Mouse (Mus musculus) gastrocnemius, postnatal 4 days (tissue): ENCODE measurements around the gene Depdc5. TPM values are rescaled to one million over a fixed set of nuclear protein-coding genes. Genes with fewer than 3 reads are reported as not detected.
"Not testable (repeated sequence)": the region's sequence is repeated elsewhere in the genome, so short reads cannot be mapped to it uniquely, and the experiment has no call there.

Source experiments
- DNase-seq, 2 experiments: peaks; one replicate each; pipeline ENCODE4 v3.0.0; 2021 to 2022; ENCODE audit warnings: low spot score in 2 of 2, mixed read lengths in 2 of 2
- total RNA-seq, 2 experiments: library from RNA; stranded (reverse); gene quantifications; 2 replicates each; pipeline ENCODE4 v1.2.3; 2021

The Depdc5 gene
- total RNA-seq, 2 experiments from 2014 or later: 17.8 to 19.5 TPM

DNA sequence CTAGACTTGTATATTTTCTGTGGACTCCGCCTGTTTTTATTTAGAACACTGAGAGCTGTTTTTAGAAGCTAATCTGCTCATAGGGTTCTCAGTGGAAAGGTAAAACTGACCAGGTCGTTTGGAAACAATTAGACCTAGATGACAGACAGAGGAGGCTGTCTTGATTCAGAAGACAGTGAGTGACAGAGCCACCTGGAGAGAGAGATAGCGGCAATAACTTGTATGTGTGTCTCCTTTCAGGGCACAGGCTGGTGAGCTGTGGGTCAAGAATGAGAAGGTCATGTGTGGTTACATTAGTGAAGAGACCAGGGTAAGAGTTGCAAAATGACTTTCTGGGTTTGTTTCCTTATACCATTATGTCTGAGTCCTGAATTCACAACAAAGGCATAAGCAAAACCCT lies 23.2 kb downstream of the Depdc5 start:
- no peak for DNase-seq

DNA sequence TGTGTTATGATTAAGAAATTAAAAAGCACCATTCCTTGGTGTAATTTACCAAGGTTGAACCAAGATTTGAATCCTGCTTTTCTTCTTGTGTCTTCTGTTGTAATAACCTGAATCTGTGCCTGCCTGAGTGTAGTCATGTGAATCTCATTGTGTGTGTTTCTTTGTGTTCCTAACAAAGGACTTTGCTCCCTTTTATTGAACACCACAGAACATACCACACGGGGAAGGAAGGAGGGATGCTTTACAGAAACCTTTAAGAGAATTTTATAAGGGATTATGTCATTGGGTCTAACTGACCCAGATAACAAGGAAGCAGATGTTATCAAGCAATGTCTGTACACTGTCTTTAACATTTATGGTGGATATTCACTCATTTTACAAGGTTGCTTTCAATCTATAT lies 44.0 kb downstream of the Depdc5 start:
- no peak for DNase-seq

DNA sequence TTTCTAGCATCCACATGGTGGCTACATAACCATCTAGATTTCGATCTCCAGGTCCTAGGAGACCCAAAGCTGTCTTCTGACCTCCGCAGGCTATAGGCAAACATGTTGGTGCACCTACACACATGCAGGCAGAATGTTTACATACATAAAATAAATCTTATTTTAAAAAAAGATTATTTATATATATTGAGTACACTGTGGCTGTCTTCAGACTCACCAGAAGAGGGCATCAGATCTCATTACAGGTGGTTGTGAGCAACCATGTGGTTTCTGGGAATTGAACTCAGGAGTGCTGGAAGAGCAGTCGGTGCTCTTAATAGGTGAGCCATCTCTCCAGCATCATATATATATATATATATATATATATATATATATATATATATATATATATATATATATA lies 50.6 kb downstream of the Depdc5 start:
- DNase-seq: no peak

DNA sequence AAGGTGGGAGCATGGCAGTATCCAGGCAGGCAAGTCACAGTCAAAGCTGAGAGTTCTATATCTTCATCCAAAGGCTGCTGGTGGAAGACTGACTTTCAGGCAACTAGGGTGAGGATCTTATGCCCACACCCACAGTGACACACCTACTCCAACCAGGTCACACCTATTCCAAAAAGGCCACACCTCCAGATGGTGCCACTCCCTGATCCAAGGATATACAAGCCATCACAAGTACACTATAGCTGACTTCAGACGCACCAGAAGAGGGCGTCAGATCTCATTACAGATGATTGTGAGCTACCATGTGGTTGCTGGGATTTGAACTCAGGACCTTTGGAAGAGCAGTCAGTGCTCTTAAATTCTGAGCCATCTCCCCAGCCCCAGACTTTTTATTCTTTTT lies 55.8 kb downstream of the Depdc5 start:
- not testable (repeated sequence) for DNase-seq

DNA sequence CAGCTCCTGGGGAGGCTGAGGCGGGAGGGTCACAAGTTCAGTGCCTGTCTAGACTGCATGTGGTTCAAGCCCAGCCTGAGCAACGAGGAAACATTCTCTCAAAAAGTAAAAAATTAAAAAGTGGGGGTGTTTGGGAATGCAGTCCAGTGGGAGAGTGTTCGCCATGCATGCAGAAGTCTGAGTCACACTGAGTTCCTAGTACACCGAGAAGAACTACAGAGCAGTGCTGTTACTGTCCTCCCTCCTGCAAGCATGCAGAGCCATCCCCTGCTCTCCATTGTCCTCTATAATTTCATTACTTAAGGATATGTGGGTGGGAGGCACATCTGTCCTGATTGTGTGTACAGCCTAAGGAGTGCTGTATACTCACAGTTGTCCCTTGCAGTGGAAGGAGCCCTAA lies 59.4 kb downstream of the Depdc5 start:
- DNase-seq: no peak

DNA sequence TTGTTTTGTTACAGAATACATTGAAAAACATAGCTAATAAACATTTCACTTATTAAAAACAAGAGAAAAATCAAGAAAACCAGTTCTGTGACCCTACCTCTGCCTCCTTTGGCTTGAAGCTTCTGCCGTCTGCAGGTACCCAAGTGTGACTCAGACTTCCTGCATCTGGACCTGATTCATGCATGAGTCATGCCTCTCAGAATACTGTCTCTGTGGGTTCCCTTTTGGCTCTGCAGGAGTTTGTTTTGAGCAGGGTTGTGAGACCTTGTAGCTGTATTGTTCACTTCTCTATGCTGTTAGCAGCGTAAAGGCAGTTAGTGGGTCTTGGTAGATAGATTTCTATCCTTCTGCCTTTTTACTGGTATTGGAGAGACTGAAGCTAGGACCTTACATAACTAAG lies 67.3 kb downstream of the Depdc5 start:
- DNase-seq: no peak

DNA sequence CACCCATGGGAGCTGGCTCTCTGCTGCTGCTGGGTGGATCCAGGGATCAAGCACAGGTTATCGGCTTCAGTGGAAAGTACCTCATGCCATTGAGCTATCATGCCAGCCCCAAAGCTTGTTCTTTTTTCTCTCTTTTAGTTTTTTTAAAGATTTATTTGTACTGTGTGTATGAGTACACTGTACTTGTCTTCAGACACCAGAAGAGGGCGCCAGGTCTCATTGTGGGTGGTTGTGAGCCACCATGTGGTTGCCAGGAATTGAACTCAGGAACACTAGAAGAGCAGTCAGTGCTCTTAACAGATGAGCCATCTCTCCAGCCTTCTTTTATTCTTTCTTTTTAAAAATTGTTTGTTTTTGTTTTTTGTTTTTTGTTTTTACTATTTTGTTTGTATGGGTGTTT lies 71.2 kb downstream of the Depdc5 start:
- DNase-seq: no peak

DNA sequence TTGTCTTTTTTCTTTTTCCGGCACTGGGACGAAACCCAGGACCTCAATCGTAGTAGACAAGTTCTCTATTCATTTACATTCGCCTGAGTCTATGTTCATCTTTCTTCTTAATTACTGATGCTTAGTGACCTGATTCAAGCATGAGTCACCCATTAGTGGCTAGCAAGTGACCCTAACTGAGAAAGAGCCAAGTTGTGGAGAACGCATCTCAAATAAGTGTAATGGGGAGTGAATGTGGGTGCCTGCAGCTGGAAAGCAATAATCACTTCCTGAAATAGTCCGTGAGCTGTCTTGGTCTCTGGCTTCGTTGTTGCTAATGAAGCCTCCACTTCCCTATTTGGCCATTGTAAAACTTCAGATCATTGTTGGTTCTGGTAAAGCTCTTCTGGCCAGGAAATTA lies 77.1 kb downstream of the Depdc5 start:
- DNase-seq: no peak

DNA sequence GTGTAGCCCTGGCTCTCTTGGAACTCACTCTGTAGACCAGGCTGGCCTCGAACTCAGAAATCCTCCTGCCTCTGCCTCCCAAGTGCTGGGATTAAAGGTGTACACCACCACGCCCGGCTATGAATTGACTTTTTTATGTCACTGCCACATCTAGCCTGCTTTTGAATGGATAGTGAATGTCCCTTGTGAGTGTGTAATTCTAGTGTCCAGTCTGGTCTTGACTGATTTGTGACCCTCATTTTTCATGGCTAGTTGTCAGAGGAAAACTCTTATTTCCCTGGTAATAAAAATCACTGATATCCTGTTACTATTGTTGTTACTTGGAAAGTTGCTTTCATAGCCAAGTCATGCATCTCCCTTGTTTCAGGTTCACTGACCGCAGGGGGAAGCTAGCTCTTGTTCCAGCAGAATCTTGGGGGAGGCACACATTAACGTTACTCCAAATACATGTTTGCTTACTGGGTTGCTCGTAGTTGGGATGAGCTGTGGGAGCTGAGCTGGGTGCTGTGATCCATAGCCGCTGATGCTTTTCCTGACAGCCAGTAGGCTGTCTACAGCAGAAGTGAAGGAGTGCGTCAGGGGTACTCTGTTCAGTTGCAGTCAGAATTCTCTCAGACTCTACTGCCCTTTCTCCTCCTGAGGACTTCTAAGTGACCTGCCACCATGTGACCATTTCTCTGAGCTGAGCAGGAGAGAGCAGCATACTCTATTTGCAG lies 77.9 kb downstream of the Depdc5 start:
- DNase-seq: no peak

DNA sequence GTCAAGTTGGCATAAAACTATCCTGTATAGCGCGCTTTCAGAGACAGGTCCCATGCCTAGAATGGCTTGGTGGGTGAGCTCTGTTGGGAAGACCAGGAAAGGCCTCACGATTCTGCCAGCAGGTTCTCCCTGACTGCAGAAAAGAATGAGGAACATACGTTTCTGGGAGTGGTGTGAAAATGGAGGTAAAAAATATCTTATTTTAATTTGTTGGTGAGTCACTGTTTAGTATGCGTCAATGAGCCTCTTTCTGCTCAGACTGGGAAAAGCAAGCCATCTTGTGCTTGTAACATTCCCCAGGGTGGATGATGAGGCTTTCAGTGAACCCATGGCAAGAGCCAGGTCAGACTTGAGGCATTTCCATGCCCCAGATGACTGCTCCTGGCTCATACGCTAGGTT lies 86.6 kb downstream of the Depdc5 start:
- no peak for DNase-seq

DNA sequence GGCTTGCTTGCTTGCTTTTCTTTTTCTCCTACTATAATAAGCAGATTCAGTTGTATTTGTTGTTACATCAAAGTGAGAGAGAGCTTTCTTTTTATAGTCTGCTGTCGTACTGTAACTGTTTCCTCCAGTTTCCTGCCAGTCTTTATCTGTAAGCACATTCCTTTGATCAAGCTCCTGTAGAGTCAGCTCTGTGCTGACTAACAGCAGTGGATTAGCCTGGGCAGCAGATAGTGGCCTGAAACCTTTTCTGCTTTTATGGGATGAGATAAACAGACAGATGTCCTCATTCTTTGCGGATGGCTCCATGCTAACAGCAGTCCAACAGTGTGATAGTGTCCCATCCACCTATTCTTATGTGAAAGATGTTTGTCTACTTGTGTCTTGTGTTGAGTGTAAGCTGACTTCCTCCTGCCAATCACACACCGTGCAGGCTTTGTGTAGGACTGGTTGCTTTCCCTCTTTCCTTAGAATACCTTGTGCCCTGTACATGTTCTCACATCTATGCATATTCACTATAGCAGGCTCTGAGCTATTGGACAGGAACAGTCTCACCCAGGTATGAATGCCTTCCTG lies 87.3 kb downstream of the Depdc5 start:
- no peak for DNase-seq

DNA sequence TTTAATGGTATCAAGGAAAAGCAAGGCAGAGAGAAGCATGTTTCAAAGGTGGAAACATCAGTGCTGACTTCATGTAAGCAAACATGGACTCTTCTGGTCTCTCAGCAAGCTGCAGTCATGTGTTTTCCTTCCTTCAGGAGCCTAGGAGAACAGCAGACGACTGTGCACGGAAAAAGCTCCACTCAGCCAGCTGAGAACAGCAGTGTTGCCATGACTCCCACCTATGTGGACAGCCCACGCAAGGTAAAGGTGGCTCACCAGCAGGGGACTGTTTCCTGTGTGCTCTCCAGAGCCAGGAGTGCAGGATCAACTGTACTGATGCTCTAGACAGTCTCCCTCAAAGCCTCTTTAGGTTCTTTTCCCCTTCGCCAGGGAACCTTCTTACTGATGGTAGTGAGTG lies 92.2 kb downstream of the Depdc5 start:
- no peak for DNase-seq

DNA sequence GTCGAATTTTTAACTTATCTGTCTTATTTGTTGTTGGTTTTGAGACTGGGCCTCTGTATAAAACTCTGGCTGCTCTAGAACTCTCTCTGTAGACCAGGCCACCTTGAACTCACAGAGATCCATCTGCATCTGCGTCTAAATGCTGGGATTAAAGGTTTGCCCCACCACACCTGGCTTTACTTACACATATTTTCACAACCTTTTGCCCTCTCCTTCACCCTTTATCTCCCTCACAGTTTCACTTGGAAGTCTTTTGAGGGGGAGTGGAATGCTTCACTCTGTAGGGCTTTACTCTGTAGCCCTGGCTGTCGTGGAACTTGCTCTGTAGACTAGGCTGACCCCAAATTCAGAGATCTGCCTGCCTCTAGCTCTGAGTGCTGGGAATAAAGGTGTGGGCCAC lies 98.1 kb downstream of the Depdc5 start:
- no peak for DNase-seq

DNA sequence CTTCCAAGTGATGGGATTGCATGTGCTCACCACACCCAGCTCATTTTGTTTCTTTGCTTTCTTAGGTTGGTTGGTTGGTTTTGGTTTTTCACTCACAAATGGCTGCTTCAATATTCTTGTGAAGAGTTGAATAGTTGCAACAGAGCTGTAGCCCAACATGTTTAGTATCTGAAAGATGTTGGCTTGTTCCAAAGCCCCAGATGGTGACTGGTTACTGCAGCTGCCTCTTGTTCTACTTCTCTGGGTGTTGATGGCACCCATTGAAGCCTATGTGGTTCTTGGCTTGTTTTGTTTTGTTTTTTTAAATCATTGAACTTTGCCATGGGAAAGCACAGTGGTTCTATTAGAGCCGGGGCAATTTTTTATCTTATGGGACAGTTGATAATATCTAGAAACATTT lies 99.1 kb downstream of the Depdc5 start:
- DNase-seq: no peak

DNA sequence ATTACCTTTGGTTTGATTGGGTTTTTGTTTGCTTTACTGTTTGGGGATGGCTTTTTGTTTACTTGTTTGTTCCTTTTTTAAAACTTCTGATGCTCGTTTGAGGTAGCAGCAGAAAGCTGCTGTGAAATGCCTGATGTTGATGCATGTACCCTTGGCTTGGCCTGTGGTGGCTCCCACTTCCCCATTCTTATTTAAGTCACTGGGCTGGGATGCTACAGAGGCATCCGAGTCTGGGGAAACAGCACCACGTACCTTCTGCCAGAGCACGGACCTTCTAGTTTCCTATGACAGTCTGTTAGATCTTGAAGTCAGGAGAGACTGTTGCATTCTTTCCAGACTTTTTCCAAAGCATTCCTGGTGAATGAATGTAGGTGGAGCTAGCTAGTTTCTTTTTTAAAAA lies 113.0 kb downstream of the Depdc5 start:
- no peak for DNase-seq

DNA sequence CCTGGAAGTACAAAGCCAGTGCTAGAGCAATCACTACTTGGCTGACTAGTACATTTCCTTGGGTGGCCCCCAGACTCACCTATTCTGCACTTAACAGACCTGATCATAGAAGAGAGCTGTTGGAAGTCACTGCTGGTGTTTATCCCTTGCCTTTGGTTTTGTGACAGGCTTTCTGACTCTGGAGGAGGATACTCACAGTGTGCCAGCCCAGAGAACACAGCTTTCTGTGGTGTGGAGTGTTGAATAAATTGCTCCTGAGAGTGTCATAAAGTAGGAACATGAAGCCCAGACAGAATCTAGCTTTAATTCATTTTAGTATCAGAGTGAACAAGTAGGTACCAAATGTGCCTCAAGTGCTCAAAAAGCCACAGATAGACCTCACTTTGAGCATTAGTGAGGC lies 113.7 kb downstream of the Depdc5 start:
- no peak for DNase-seq

DNA sequence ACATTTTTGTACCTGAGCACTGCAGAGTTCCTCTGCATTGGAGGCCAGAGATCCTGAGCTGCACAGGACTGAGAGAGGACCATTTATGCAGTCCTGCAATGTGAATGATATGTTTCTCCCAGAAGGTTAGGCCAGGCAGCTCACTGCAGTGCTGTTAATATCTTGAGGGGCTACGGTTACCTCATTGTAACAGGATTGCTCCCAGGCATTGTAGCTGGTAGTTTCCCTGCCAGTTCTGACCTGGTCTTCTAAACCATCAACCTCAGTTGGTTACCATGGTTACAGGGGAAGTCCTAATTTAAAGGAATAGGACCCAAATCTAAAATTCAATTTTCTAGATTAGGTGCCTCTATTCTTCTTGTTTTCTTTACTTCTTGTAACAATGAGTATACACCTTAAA lies 121.9 kb downstream of the Depdc5 start:
- DNase-seq: no peak

DNA sequence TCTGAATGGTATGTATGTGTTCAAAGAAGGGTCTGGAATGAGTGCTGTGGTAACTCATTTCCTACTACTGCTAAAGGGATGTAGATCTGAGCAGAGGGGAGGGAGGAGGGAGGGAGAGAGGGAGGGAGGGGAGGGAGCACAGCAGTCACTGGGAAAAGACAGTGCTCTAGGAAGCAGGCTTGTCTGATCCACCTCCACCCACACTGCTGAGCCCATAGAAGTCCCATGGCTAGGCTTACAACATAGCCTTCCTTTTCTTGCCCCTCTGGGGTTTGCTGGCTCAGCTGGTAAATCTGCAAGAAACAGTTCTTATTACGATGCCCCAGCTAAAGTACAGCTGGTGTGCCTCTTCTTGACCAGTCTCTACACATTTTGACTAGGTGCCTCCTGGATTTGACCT lies 124.4 kb downstream of the Depdc5 start:
- DNase-seq: no peak

DNA sequence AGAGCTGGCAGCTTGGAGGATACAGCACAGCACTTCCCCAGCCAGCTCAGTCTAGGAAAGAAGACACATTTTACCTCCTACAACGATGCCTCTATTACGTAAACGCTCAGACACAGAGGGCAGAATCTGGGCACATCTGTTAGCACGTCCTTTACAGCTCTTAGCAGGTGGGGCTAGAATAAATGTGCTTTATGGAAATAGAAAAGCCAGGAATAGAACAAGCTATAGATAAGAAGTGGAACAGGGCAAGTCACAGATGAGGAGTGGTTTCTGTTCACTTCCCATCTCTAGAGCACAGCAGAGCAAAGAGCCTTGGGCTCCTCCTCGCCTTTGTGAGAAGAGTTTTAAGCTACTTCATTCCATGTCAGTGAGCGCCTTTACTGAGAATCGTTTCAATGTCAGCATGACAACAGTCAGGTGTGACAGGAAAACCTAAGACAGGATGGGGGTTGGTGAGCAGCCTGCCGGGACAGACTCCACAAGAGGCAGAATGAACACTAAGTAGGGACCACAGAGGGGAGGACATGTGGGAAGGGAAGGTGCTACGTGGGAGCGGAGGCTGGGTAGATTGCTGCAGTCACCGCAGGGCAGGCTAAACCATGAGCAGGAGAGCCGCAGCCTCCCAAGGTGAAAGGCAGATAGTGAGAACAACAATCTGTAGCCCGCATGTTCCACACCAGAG lies 126.6 kb downstream of the Depdc5 start:
- no peak for DNase-seq

DNA sequence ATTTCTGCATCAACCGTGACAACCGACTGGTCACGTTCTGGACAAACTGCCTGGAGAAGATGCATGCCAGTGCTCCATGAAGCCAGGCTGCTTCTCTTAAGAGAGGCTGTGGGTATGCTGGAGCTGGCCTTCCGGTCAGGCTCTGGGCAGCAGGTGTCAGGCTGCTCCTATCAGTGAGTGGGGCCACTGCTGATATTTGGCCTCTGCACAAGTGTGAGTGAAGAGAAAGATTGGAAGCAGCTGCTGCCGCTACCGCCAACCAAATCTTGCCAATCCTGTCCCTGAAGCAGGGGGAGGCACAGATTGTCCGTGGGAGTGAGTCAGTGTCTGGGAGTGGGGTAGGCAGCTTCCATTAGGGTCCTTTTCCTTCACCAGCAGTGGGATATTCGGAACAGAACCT lies 127.7 kb downstream of the Depdc5 start:
- peak in 1 of 2 experiments; percentile 34 for DNase-seq

DNA sequence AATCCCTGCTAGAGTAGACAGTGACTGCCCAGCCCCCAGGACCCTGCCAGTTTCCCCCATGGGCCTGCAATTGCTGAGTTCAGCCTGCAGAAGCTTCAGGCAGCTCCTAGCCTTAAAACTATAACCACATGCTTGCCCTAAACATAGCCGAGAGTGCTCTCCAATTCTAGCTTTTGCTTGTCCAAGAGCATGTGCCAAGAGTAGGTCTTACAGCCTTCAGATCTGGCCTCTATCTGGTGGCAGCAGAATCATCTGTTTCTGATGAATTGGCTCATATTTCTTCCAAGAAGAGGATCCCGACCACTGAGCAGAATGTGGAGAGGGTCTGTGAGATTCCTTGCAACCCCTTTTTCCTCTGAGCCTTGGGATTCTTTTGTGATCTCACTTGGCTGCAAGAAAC lies 131.0 kb downstream of the Depdc5 start:
- DNase-seq: no peak

DNA sequence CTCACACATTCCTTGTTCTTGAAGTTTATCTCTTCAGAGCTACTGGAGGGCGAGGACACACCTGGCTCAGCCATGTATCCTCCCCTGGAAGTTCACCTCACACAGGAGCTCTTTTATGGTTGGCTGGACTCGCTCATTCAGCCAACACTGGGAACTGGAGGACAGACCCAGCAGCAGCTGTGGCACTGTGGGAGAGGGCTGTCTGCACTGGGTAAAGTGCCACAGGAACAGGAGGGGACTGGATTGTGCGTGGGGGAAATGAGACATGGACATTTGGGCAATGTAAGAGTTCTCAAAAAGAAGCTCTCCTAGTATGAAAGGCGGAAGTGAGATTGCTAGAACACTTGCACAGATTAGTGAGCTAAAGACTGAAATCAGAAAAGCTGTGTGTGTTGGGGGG lies 132.3 kb downstream of the Depdc5 start:
- no peak for DNase-seq

DNA sequence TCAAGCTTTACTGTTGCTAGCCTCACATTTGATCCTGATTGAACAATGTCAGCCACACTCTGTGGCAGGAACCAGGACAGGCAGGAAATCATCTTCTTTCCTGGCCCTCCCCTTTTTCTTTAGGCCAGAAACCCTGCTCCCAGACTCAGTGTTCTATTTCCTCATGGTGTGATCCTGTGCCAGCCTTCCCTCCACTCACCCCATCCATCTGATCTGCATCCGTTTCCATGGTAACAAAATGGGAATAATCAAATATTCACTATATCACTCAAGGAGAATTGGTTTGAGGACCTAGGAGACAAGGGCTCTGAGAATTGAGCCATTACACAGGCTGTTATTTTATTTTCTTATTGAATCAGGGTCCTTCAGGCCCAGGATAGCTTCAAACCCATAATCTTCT lies 133.1 kb downstream of the Depdc5 start:
- DNase-seq: no peak
